Mouse (Mus musculus): ENCODE measurements around the gene Ttc34.

Ttc34 gene
- long read RNA-seq, experiment 1, result 0 reads
- long read RNA-seq, experiment 2, partial matches to known transcripts, result 0 of 1 reads
- long read RNA-seq, experiment 2, other reads (novel, unspliced or antisense), result 0 of 1 reads

- intact Hi-C loops (cut with DNase I), result no loop called here
These were observed at the start of gene Ttc34 for GRCm38 (mm10) chr4:154837170-154837569. TSS of gene Ttc34 (plus strand) at chr4:154837459.

GRCm38 (mm10) chr4:154787960-154788702, 49.1 kb upstream of the Ttc34 start:
- intact Hi-C loops (cut with DNase I), result no loop called here

GRCm38 (mm10) chr4:154791894-154792293, 45.4 kb upstream of the Ttc34 start:
- intact Hi-C loops (cut with DNase I), result no loop called here

DNA sequence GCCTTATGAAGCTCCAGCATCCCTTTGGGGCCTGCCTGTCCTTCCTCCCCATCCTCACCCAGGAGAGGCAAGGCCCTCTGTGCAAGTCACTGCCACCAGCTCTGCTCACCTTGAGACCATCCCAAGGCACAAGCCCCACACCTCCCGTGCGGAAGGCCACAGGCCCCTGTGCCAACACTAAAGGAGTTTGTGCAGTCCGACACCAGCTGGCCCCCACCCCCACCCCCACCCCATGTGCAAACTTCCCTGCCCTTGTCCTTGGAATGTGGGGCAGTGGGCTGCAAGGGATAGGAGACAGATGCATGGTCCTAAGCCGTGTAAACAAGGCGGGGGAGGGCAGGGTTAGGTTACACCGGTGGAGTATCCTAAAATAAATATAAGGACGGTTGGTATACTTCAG, 43.8 kb upstream of the Ttc34 start:
- intact Hi-C loops (cut with DNase I), result no loop called here

GRCm38 (mm10) chr4:154797834-154798233, 39.4 kb upstream of the Ttc34 start:
- intact Hi-C loops (cut with DNase I), result no loop called here

DNA sequence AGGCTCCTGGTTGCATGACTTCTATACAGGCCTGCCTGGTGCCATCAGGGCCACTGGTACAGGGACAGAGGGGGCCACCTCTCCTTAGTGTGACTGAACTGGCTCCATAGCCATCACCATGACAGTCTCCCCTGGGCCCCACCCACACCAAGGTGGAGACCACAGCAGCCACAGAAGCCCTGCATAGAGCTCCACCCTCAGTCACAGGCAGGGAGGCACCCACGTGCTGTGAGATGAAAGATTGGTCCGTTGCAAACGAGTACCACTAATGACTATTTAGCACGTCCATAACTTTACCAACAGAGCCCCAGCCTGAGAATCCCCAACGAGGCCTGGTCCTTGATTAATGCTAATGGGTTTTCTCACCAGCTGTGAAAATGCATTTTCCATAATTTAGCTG, 36.7 kb upstream of the Ttc34 start:
- intact Hi-C loops (cut with DNase I), result no loop called here

DNA sequence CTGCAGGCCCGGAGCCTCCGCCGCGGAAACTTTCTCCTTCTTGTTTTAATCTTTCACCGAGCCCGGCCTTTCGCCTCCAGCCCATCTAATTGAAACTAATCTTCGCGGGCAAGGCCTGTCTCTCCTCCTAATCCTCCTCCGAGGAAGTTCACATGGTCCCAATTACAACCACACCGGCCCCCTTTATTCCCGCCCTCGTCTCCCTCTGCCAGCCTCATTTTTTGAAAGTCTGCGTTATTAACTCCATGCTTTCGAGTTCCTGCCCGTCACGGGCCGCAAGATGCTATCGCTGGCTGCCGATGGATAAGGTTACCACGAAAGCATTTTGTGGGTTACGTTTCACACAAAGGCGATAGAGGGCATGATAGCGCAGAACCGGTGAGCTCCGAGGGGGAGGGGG, 35.0 kb upstream of the Ttc34 start:
- intact Hi-C loops (cut with DNase I), result no loop called here

DNA sequence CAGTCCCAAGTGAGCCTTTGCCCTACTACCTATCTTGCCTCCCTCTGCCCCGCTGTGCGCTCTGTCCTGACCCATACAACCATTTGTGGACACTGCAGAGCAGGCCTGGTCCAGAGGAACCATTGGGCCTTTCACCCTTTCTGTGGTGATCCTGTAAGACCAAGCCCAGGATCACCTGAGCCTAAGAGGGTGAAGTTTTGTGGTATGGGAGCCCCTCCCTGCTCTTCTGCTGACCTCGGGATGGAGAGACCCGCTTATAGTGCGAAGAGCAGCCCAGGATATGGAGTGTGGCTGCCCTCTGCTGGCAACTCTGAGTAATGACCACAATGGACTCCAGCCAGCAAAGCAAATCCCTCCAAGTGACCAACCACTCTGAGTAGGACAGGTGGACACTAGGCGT, 11.6 kb upstream of the Ttc34 start:
- intact Hi-C loops (cut with DNase I), result loop anchor here (10.0 kb wide), 1 partner anchor 501 kb away; no protein-coding TSS in a partner anchor

GRCm38 (mm10) chr4:154826224-154826623, 11.0 kb upstream of the Ttc34 start:
- intact Hi-C loops (cut with DNase I), result loop anchor here (10.0 kb wide), 1 partner anchor 501 kb away; no protein-coding TSS in a partner anchor

DNA sequence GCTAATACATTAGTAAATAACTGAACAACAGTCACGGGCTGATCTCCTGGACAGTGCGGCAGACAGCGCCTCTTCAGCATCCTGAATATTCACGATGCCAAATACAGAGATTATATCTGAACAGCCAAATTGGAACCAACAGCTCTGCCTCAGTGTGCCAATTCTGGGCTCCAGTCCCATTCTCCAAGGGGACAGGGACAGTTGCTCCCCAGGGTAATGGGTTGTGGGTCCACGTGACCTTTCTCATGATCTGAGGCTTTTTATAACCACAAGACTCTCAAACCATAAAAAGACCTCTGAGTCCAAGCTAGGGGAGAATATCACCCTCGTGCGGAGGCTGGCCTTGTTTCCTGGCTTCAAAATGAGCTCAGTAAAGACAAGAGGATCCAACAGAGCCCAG, 10.1 kb upstream of the Ttc34 start:
- intact Hi-C loops (cut with DNase I), result loop anchor here (10.0 kb wide), 1 partner anchor 502 kb away; no protein-coding TSS in a partner anchor

- intact Hi-C loops (cut with DNase I), result loop anchor here (10.0 kb wide), 1 partner anchor 503 kb away; no protein-coding TSS in a partner anchor
These were observed 9.2 kb upstream of the Ttc34 start for GRCm38 (mm10) chr4:154827861-154828610.

GRCm38 (mm10) chr4:154831915-154832573, 5.2 kb upstream of the Ttc34 start:
- intact Hi-C loops (cut with DNase I), result no loop called here

DNA sequence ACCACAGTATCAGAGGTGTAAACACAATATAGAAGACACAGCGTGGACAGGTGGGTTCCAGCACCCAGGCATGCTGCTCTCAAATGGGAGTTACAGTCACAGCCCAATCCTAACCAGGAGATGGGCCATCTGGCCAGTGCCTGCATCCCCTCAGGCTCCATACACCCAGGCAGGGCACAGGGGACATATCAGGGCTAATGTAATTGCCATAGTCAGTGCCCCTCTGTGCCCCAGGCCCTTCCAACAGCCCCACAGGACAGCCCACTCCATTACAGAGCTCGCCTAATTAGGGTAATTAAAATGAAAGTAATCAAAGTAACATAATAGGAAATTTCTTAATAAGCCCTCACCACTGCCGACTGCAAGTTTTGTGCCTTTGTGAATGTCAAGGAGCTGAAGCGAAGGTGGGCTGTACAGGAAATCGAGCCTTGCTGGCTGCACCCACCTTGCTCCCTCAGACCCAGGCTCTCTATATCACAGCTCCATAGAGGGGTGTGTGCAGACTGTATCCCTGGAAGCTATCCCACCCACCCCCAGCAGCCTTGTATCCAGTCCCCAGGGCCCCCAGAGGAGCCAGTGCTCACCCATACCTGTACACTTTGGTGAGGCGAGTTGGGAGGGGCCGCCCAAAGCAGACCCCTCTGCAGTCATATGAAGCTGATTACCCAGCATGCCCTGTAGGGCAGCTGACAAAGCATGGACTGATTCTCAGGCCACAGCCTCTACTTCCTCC, 910 bp upstream of the Ttc34 start:
- intact Hi-C loops (cut with DNase I), result no loop called here

DNA sequence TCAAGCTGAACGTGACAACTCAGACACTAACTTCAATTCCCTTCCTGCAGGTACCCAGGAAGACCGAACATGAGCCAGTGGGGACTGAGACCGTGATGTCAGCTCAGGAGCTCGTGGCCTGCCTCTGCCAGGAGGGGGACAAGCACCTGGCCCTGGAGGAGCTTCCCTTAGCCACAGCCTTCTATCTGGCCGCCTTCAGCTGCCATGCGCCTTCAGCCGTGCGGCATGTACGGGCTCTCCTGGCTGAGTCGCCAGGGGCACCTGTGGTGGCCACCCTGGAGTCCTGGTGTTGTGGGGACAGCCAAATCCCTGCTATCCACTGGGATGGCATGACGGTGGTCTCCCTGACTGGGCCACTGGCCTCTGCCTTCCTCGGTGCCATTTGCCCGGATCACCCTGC, 1.5 kb downstream of the Ttc34 start:
- intact Hi-C loops (cut with DNase I), result no loop called here

GRCm38 (mm10) chr4:154839406-154839805, 2.1 kb downstream of the Ttc34 start:
- intact Hi-C loops (cut with DNase I), result no loop called here

DNA sequence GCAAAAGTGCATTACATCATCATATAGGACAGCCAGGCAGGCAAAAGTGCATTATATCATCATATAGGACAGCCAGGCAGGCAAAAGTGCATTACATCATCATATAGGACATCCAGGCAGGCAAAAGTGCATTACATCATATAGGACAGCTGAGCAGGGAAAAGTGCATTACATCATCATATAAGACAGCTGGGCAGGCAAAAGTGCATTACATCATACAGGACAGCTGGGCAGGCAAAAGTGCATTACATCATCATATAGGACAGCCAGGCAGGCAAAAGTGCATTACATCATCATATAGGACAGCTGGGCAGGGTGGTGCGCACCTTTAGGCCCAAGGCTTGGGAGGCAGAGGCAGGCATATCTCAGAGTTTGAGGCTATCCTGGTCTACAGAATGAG, 15.4 kb downstream of the Ttc34 start:
- intact Hi-C loops (cut with DNase I), result no loop called here

DNA sequence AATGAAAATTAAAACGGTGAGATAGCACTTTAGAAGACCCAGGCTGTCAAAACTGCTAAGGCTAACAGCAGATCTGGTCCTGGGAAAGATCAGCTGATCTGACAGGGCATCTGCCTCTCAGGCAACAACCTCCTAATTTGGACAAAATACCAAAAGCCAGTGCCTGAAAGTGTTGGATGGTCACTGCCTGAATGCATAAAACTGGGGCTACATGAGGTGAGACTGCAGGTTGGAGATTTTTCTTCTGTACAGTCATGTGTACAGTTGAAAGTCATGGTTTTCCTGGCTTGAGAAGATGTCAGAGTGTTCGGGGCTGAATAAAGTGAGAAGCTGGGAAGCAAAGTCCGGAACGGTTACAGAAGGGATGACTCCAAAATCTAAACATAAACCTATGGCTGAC, 16.6 kb downstream of the Ttc34 start:
- intact Hi-C loops (cut with DNase I), result no loop called here

GRCm38 (mm10) chr4:154854676-154855345, 17.6 kb downstream of the Ttc34 start:
- intact Hi-C loops (cut with DNase I), result no loop called here

DNA sequence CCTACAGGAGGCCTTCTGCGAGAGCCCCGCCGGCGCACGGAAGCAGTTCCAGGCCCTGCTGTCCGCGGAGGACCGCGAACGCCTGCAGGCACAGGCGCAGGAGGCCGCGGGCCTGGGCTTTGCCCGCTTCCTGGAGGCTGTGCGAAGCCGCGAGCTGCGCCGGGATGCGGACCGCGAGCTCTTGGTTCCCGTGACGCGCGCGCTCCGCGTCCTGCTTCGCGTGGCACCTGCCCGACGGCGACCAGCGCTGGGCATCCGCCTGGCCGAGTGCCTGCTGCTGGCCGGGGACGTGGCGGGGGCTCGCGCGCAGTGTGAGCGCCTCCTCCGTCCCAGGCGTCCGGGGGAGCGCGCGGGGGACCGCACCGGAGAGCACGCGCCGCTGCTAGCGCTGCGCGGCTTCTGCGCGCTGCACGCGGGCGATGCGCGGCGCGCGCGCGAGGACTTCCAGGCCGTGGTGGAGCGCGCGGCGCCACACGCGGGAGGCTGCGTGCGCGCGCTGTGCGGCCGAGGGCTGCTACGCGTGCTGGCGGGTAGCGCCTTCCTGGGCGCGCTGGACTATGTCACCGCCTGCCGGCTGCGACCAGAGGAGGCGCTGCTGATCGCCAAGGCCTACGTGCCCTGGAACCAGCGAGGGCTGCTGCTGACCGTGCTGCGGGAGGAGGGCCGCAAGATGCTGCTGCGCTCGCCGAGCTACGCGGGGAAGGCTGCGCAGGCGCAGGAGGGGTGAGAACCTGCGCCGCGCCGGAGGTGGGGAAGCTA, 18.6 kb downstream of the Ttc34 start:
- intact Hi-C loops (cut with DNase I), result no loop called here

DNA sequence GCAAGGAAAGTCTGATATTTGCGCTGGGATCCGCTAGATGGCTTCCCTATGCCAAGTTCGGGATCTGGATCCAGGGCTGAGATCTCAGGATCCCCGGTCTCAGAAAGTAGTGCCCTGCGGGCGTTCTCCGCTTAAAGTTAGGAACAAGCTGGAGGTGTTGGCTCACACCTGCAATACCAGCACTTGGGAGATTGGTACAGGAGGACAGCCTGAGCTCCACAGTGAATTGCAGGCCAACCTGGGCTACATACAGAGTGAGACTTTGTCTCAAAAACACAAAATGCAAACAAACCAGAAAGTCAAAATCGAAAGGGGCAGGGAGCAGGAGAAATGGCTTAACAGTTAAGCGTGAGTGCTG, 19.2 kb downstream of the Ttc34 start:
- intact Hi-C loops (cut with DNase I), result no loop called here

Measured in adrenal gland (tissue).